Mouse (Mus musculus): ENCODE data around the gene Ugt3a2. TPM values are rescaled to one million over a fixed set of nuclear protein-coding genes. Genes with fewer than 3 reads are reported as not detected.

Ugt3a2 gene
- not detected for total RNA-seq (2021)
- long read RNA-seq, experiment 1 = 0 reads
- long read RNA-seq, experiment 2 = 0 reads

GRCm38 (mm10) chr15:9335341-9335740 lies at the start of gene Ugt3a2:
TSS of gene Ugt3a2 (plus strand) at chr15:9335550.
- intact Hi-C loops (cut with DNase I) = loop anchor here (10.0 kb wide), 1 partner anchor 51 kb away; no protein-coding TSS in a partner anchor
- no peak for DNase-seq

- intact Hi-C loops (cut with DNase I) = loop anchor here (10.0 kb wide), 1 partner anchor 45 kb away; the partner anchor contains the start of gene Ugt3a2
- DNase-seq = no peak
These were observed 45.7 kb upstream of the Ugt3a2 start for GRCm38 (mm10) chr15:9289660-9290059.

- intact Hi-C loops (cut with DNase I) = no loop called here
- DNase-seq = no peak
These were observed 29.2 kb upstream of the Ugt3a2 start for GRCm38 (mm10) chr15:9305978-9306692.

GRCm38 (mm10) chr15:9334596-9334995 lies 754 bp upstream of the Ugt3a2 start:
- intact Hi-C loops (cut with DNase I) = loop anchor here (10.0 kb wide), 1 partner anchor 50 kb away; no protein-coding TSS in a partner anchor
- DNase-seq = no peak

DNA sequence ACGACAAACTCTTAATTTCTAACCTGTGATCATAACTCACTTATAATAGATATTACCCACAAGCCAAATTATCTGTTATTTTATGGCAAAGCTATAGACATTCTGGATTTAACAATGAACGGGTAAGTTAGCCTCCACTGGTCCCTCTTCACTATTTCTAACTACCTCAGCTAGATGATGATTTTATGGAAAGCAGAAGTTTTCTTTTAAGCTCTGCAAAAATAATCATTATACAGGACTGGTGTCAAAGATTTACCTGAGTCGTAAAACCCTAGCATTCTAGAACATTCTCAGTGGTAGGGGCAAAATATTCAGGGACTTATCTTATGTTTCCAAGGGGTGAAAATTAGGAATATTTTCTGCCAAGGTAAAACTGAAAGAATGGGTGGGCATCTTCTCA lies 1.3 kb downstream of the Ugt3a2 start:
- DNase-seq = no peak
- intact Hi-C loops (cut with DNase I) = loop anchor here (10.0 kb wide), 1 partner anchor 52 kb away; no protein-coding TSS in a partner anchor

DNA sequence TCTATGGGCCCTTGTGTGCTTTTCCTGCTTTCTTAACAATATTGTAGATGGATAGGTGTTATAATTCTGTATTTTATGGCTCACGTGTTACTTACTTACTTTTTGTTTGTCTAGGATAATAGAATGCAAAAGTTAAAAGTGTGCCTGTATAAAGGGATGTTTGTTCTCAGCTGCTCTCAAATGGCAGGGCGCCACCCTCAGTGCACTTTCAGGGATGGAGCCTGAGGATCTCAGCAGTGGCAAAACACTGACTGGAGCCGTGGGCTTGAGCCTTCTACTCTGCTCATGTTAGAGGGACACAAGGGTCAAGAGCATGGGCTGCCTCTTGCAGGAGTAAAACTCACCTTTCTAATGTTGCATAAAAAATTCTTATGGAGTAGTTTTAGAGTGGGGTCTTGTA lies 1.7 kb downstream of the Ugt3a2 start:
- intact Hi-C loops (cut with DNase I) = loop anchor here (10.0 kb wide), 1 partner anchor 52 kb away; no protein-coding TSS in a partner anchor

DNA sequence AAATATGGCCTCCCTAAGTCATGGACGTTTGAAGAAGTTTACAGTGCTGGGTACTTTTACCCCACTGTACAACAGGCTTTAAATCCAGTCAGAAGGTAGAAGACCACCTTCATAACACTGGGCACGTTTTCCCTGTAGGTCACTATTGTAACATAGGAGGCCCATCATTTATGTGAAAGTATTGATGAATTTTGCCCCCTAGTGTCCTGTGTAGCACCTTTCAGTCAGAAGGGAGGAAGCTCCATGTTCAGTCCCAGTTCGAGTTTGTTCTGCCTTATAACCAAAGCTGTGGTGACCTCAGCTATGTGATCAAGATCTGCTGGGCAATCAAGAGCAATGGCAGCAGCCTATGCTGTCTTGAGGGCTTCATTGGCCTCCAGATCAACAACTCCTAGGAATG lies 13.4 kb downstream of the Ugt3a2 start:
- DNase-seq = no peak
- intact Hi-C loops (cut with DNase I) = no loop called here

More for the DNA sequence above, 1.7 kb downstream of the Ugt3a2 start:
- DNase-seq = no peak

DNA sequence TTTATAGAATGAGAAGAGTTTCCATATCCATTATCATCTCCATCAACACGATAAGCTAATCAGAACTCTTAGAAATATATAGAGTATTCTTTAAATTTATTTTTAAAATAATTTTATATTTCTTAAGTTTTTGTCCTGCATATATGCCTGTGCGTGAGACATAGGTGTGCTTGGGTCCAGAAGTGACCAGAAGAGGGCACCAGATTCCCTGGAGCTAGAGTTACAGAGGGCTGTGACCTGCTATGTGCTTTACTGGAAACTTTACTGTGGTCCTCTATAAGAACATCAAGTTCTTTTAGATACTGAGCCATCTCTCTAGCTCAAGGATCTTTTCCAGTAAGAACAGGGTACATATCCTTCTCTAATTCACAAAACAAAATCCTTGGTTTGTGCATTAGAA lies 27.5 kb downstream of the Ugt3a2 start:
- no peak for DNase-seq
- intact Hi-C loops (cut with DNase I) = no loop called here

DNA sequence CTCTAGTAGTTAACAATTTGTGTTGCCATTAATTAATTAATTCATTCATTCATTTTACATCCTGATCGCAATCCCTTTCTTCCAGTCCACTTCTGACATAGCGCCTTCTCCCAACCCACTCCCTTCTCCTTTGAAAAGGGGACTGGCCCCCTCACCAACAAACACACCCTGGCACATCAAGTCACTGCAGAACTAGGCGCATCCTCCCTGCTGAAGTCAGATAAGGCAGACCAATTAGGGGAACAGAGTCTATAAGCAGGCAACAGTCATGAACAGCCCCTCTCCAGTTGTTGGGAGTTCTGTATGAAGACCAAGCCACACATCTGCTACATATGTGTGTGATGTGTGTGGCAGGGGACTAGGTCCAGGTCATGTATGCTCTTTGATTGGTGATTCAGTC lies 33.4 kb downstream of the Ugt3a2 start:
- no peak for DNase-seq
- intact Hi-C loops (cut with DNase I) = no loop called here

- peak in 1 of 2 experiments; percentile 4 for DNase-seq
- intact Hi-C loops (cut with DNase I) = no loop called here
These were observed 40.9 kb downstream of the Ugt3a2 start for GRCm38 (mm10) chr15:9376281-9376680.

DNA sequence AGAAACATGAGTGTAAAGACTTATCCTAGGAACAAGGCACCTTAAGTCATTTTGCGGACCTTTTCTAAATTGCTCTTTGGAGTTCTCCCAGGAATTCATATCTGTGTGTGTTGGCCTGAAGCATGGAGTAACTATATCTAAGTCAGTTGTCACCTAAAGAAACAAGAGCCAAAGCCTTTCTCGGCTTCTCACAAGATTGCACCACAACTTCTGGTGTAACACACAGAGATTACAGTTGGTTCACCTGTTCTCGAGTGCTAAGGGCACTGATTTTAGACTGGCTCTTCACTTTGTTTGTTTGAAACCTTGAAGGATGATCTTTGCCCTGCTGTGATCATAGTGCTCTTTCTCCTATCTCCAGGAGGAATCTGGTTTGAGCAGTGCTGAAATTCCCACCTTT lies 74.1 kb downstream of the Ugt3a2 start:
- DNase-seq = no peak
- intact Hi-C loops (cut with DNase I) = no loop called here

Other genes with a start within 250 kb of the Ugt3a2 start
- gene Lmbrd2, start 195.0 kb upstream of the Ugt3a2 start, total RNA-seq (2021) = 10 to 100 TPM; 13.8 TPM
- under 1 TPM; 0.77 to 0.99 TPM for gene Skp2, start 180.1 kb upstream of the Ugt3a2 start, total RNA-seq (2021)
- not detected for gene Ugt3a1, start 58.7 kb upstream of the Ugt3a2 start, total RNA-seq (2021)
- not detected for gene Capsl, start 100.5 kb downstream of the Ugt3a2 start, total RNA-seq (2021)
- gene Il7r, start 194.6 kb downstream of the Ugt3a2 start, total RNA-seq (2021) = under 1 TPM in 1 of 2 experiments, not detected in 1; 0.13 TPM

All from gastrocnemius, postnatal 36 days (tissue).